Comparison of ENCODE assay signal across 8 mouse cellular contexts in the genomic region with DNA sequence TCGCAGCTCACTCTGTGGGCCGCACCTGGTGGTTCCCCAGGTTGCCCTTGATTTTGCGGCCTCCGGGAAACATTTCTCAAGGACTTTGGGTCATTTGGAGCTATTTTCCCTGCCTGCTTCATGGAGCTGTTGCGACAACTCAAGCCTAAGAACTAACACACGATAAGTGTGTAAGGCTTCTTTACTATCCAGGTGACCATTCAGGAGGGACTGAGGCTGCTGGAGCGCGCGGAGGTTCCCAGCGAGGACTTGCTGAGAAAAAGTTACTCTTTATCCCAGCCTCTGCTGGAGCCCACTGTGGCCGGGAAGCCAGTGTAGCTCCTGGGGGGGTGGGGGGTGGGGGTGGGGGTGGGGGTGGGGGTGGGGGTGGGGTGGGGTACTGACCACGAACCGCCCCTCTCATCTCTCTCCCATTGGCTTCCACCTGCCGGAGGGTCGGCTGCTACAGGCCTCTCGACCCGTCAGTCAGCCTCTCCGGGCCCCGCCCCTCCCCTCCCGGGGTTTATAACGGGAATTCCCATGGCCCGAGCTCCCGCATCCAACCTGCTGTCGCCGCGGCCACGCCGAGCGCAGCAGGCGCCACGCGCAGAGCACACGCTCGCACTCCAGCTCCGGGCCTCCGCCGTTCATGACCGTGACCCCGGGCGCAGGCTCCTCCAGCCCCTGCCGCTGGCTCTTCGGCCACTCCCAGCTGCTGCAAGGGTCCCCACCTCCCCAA. TPM values are rescaled to one million over a fixed set of nuclear protein-coding genes. Genes with fewer than 3 reads are reported as not detected.
DNase-seq lines count a peak whose midpoint lies in the region; ATAC-seq lines count a peak whose summit lies in the region.

A gene (plus strand): TSS at position 532 of the 718 bp plus-strand sequence.

- peak within 1 kb of the TSS; percentile 70 for H3K9ac ChIP-seq in embryonic facial prominence, embryonic 13.5 days
- H3K9ac ChIP-seq in heart, embryonic 11.5 days (ENCODE audit: low read depth, low read length): peak within 1 kb of the TSS; percentile 62
- H3K9ac ChIP-seq in liver, embryonic 11.5 days (ENCODE audit: low read depth, low read length): peak within 1 kb of the TSS; percentile 34; the same call in 1 of the 2 replicates

- H3K27ac ChIP-seq in embryonic facial prominence, embryonic 13.5 days: 0 out of 2 replicates have a peak within 1 kb of the TSS, but pooled peaks have one; percentile 7
- no peak within 1 kb of the TSS for H3K27ac ChIP-seq in heart, embryonic 11.5 days (ENCODE audit: low read depth, low read length)
- no peak within 1 kb of the TSS for H3K27ac ChIP-seq in liver, embryonic 11.5 days (ENCODE audit: low read depth, low read length)

- peak; percentile 76 for ATAC-seq in embryonic facial prominence, embryonic 13.5 days (ENCODE audit: insufficient number of reproducible peaks, insufficient read depth, low FRiP score, low TSS enrichment, low read depth)
- peak; percentile 75 for ATAC-seq in heart, embryonic 11.5 days (replicated peaks; ENCODE audit: insufficient number of reproducible peaks, low FRiP score, low TSS enrichment)
- peak; percentile 77 for ATAC-seq in liver, embryonic 11.5 days (replicated peaks; ENCODE audit: low FRiP score)
- ATAC-seq in inflammation-experienced regulatory T-cells, adult 6 months: no peak

- peak within 1 kb of the TSS; percentile 97 for H3K4me2 ChIP-seq in embryonic facial prominence, embryonic 13.5 days
- H3K4me2 ChIP-seq in heart, embryonic 11.5 days: peak within 1 kb of the TSS; percentile 90
- peak within 1 kb of the TSS; percentile 80 for H3K4me2 ChIP-seq in liver, embryonic 11.5 days

- 4% methylated on average over 42 of the region's 42 CpGs for WGBS in embryonic facial prominence, embryonic 13.5 days
- 4% methylated on average over 38 of the region's 42 CpGs for WGBS in heart, embryonic 11.5 days (ENCODE audit: insufficient replicate concordance)
- WGBS in liver, embryonic 11.5 days: 4% methylated on average over 40 of the region's 42 CpGs

- no peaks in the 10 kb centered on the region for H3K36me3 ChIP-seq in embryonic facial prominence, embryonic 13.5 days
- no peaks in the 10 kb centered on the region for H3K36me3 ChIP-seq in heart, embryonic 11.5 days (ENCODE audit: control insufficient read depth, insufficient read depth, low read length)
- no peaks in the 10 kb centered on the region for H3K36me3 ChIP-seq in liver, embryonic 11.5 days (ENCODE audit: control insufficient read depth, insufficient read depth, low read length)

- peak; percentile 49 for DNase-seq in urinary bladder, postnatal 14 days (ENCODE audit: low spot score)
- DNase-seq in urinary bladder, adult 2 months (ENCODE audit: low spot score): no peak
- peak; percentile 47 for DNase-seq in kidney, postnatal 10 days
- DNase-seq in liver, embryonic 11.5 days (ENCODE audit: low spot score): peak; percentile 63
- DNase-seq in retina, embryonic 14.5 days (ENCODE audit: low spot score): peak; percentile 88

- peak within 1 kb of the TSS; percentile 64 for H3K4me3 ChIP-seq in embryonic facial prominence, embryonic 13.5 days
- H3K4me3 ChIP-seq in heart, embryonic 11.5 days (ENCODE audit: low read depth, low read length): peak within 1 kb of the TSS; percentile 65
- peak within 1 kb of the TSS; percentile 60 for H3K4me3 ChIP-seq in liver, embryonic 11.5 days (ENCODE audit: low read depth, low read length)

- no peaks in the 10 kb centered on the region for H3K9me3 ChIP-seq in embryonic facial prominence, embryonic 13.5 days
- no peaks in the 10 kb centered on the region for H3K9me3 ChIP-seq in heart, embryonic 11.5 days (replicated peaks; ENCODE audit: control insufficient read depth, low read length)
- H3K9me3 ChIP-seq in liver, embryonic 11.5 days (ENCODE audit: control insufficient read depth, low read length): no peaks in the 10 kb centered on the region

- H3K4me1 ChIP-seq in embryonic facial prominence, embryonic 13.5 days: peaks cover 34% of the 10 kb centered on the region
- H3K4me1 ChIP-seq in heart, embryonic 11.5 days (ENCODE audit: control insufficient read depth, insufficient read depth, low read length): 0 out of 2 replicates have a peak, but pooled peaks cover 2% of the 10 kb centered on the region
- H3K4me1 ChIP-seq in liver, embryonic 11.5 days (replicated peaks; ENCODE audit: control insufficient read depth, insufficient read depth, low read length): peaks cover 3% of the 10 kb centered on the region; the same call in 1 of the 2 replicates

- H3K27me3 ChIP-seq in embryonic facial prominence, embryonic 13.5 days: peaks cover 30% of the 10 kb centered on the region
- peaks cover 30% of the 10 kb centered on the region for H3K27me3 ChIP-seq in heart, embryonic 11.5 days (ENCODE audit: control insufficient read depth, insufficient read depth, low read length)
- peaks cover 28% of the 10 kb centered on the region for H3K27me3 ChIP-seq in liver, embryonic 11.5 days (replicated peaks; ENCODE audit: control insufficient read depth, insufficient read depth, low read length)

RNA-seq across cellular contexts. Expression of the gene that starts here (rescaled TPM):
- polyA plus RNA-seq in urinary bladder, adult 2 months (2012; rRNA removed): 9.5 and 9.8 TPM in 2 replicates
- polyA plus RNA-seq in embryonic facial prominence, embryonic 13.5 days (2015; fragmentation: Nextera tagmentation; extraction: Ambion mirVana): 9.6 and 15.5 TPM in 2 replicates
- 1.5 and 2.9 TPM in 2 replicates for polyA plus RNA-seq in heart, embryonic 11.5 days (2014; fragmentation: Nextera tagmentation; extraction: Ambion mirVana)
- 10.9 and 12.7 TPM in 2 replicates for polyA plus RNA-seq in liver, embryonic 11.5 days (2014; fragmentation: Nextera tagmentation; extraction: Ambion mirVana)
- under 1 TPM in 1 of 3 experiments, not detected in 2; 0.32 TPM for polyA plus RNA-seq in inflammation-experienced regulatory T-cells, adult 6 months (2017; shearing (Covaris generic))
